Mouse (Mus musculus) natural killer cell, adult 2 months (primary cell): Measurements from ENCODE around the gene Olfr689.
"Not testable (repeated sequence)": the region's sequence is repeated elsewhere in the genome, so short reads cannot be mapped to it uniquely, and the experiment has no call there.

Experiments
- DNase-seq, 2 experiments: peaks; one replicate each; pipeline ENCODE4 v3.0.0; 2022; ENCODE audit warnings: low spot score in 2 of 2

The Olfr689 gene

GRCm38 (mm10) chr7:105310865-105311264, at the start of gene Olfr689:
Gene Olfr689 (plus strand): TSS chr7:105311165.
- DNase-seq: no peak

GRCm38 (mm10) chr7:105272426-105272825, 38.5 kb upstream of the Olfr689 start:
- no peak for DNase-seq

GRCm38 (mm10) chr7:105287795-105288194, 23.2 kb upstream of the Olfr689 start, which contains the start of gene Olfr688:
Gene Olfr688 (plus strand): TSS chr7:105288095.
- no peak for DNase-seq

GRCm38 (mm10) chr7:105290051-105290450, 20.9 kb upstream of the Olfr689 start:
- DNase-seq: no peak

- no peak for DNase-seq
Measured at GRCm38 (mm10) chr7:105325302-105325701, 14.3 kb downstream of the Olfr689 start.

GRCm38 (mm10) chr7:105334004-105334403, 23.0 kb downstream of the Olfr689 start, which contains the start of gene Olfr690:
Gene Olfr690 (minus strand): TSS chr7:105334104.
- no peak for DNase-seq

GRCm38 (mm10) chr7:105342170-105342569, 31.2 kb downstream of the Olfr689 start, which contains the start of gene Olfr691:
Gene Olfr691 (minus strand): TSS chr7:105342270.
- no peak for DNase-seq

- no peak for DNase-seq
Measured at GRCm38 (mm10) chr7:105342752-105343151, 31.8 kb downstream of the Olfr689 start.

GRCm38 (mm10) chr7:105356064-105356463, 45.1 kb downstream of the Olfr689 start:
- not testable (repeated sequence) for DNase-seq

- not testable (repeated sequence) for DNase-seq
Measured at GRCm38 (mm10) chr7:105356487-105356886, 45.5 kb downstream of the Olfr689 start.

GRCm38 (mm10) chr7:105361713-105362112, 50.7 kb downstream of the Olfr689 start:
- no peak for DNase-seq

- DNase-seq: no peak
Measured at GRCm38 (mm10) chr7:105367268-105367667, 56.3 kb downstream of the Olfr689 start.

GRCm38 (mm10) chr7:105367930-105368329, 57.0 kb downstream of the Olfr689 start, which contains the start of gene Olfr692:
Gene Olfr692 (plus strand): TSS chr7:105368230.
- no peak for DNase-seq

GRCm38 (mm10) chr7:105368521-105368920, 57.6 kb downstream of the Olfr689 start:
- no peak for DNase-seq
